Mouse (Mus musculus): ENCODE measurements at regions not wholly inside any gene's neighbourhood (a gene's known extent, or its start where the extent isn't known, plus 50 kb on each side); places are given as distances from the start of the nearest gene placed in this dataset.

GRCm38 (mm10) chr7:75360874-75361273 is 51.8 kb upstream of the Sv2b start:
- 21% methylated on average over 6 of the region's 6 CpGs for WGBS
- Histone ChIP-seq H3K4me1 (peaks cover 17% of the 10 kb centered on the region), H3K36me3 (no peaks in the 10 kb centered on the region), H3K27ac (replicated peaks) (no peak overlapping the region), H3K4me3 (no peak overlapping the region), H3K9me3 (replicated peaks) (no peaks in the 10 kb centered on the region), H3K27me3 (ENCODE audit: low read depth, poor library complexity, severe bottlenecking) (peaks cover 6% of the 10 kb centered on the region; the same call in 1 of the 2 replicates)
- DNase-seq (ENCODE audit: low spot score): no peak

- no peak overlapping the region for H3K27ac ChIP-seq (replicated peaks)
- WGBS: 93% methylated on average over 6 of the region's 6 CpGs
- H3K27me3 ChIP-seq (ENCODE audit: low read depth, poor library complexity, severe bottlenecking): peaks cover 7% of the 10 kb centered on the region; the same call in 1 of the 2 replicates
Measured at GRCm38 (mm10) chr7:75362541-75362940, 53.5 kb upstream of the Sv2b start.

GRCm38 (mm10) chr7:75365480-75365879 is 56.4 kb upstream of the Sv2b start:
- H3K36me3 ChIP-seq: no peaks in the 10 kb centered on the region
- peaks cover 22% of the 10 kb centered on the region for H3K4me1 ChIP-seq
- H3K4me3 ChIP-seq: no peak overlapping the region
- peaks cover 15% of the 10 kb centered on the region for H3K27me3 ChIP-seq (ENCODE audit: low read depth, poor library complexity, severe bottlenecking)
- 40% methylated on average over 3 of the region's 3 CpGs for WGBS
- no peak for DNase-seq (ENCODE audit: low spot score)
- no peak overlapping the region for H3K27ac ChIP-seq (replicated peaks)
- H3K9me3 ChIP-seq (replicated peaks): no peaks in the 10 kb centered on the region

More at GRCm38 (mm10) chr7:75362541-75362940, 53.5 kb upstream of the Sv2b start:
- Histone ChIP-seq H3K4me1 (peaks cover 22% of the 10 kb centered on the region), H3K4me3 (no peak overlapping the region), H3K36me3 (no peaks in the 10 kb centered on the region), H3K9me3 (replicated peaks) (no peaks in the 10 kb centered on the region)
- no peak for DNase-seq (ENCODE audit: low spot score)

- H3K9me3 ChIP-seq (replicated peaks): no peaks in the 10 kb centered on the region
- H3K4me3 ChIP-seq: no peak overlapping the region
- no peak overlapping the region for H3K27ac ChIP-seq (replicated peaks)
- peaks cover 16% of the 10 kb centered on the region for H3K4me1 ChIP-seq
- peak; percentile 77 for DNase-seq (ENCODE audit: low spot score)
- peaks cover 15% of the 10 kb centered on the region for H3K27me3 ChIP-seq (ENCODE audit: low read depth, poor library complexity, severe bottlenecking)
- no peaks in the 10 kb centered on the region for H3K36me3 ChIP-seq
- WGBS: 4% methylated on average over 8 of the region's 8 CpGs
Measured at GRCm38 (mm10) chr7:75366285-75366882, 57.3 kb upstream of the Sv2b start.

- 76% methylated on average over 9 of the region's 9 CpGs for WGBS
- H3K4me1 ChIP-seq: peaks cover 16% of the 10 kb centered on the region
- H3K27ac ChIP-seq (replicated peaks): no peak overlapping the region
Measured at GRCm38 (mm10) chr7:75368315-75368714, 59.3 kb upstream of the Sv2b start.

GRCm38 (mm10) chr7:75369366-75369765 is 60.3 kb upstream of the Sv2b start:
- Histone ChIP-seq H3K27me3 (ENCODE audit: low read depth, poor library complexity, severe bottlenecking) (peaks cover 15% of the 10 kb centered on the region), H3K36me3 (no peaks in the 10 kb centered on the region), H3K27ac (replicated peaks) (no peak overlapping the region), H3K4me3 (no peak overlapping the region), H3K9me3 (replicated peaks) (no peaks in the 10 kb centered on the region), H3K4me1 (peaks cover 16% of the 10 kb centered on the region)
- WGBS: 62% methylated on average over 4 of the region's 4 CpGs
- no peak for DNase-seq (ENCODE audit: low spot score)

More at GRCm38 (mm10) chr7:75368315-75368714, 59.3 kb upstream of the Sv2b start:
- H3K27me3 ChIP-seq (ENCODE audit: low read depth, poor library complexity, severe bottlenecking): peaks cover 15% of the 10 kb centered on the region
- H3K4me3 ChIP-seq: no peak overlapping the region
- no peaks in the 10 kb centered on the region for H3K36me3 ChIP-seq
- no peaks in the 10 kb centered on the region for H3K9me3 ChIP-seq (replicated peaks)
- DNase-seq (ENCODE audit: low spot score): no peak

- no peaks in the 10 kb centered on the region for H3K9me3 ChIP-seq (replicated peaks)
- peaks cover 10% of the 10 kb centered on the region for H3K27me3 ChIP-seq (ENCODE audit: low read depth, poor library complexity, severe bottlenecking)
- DNase-seq (ENCODE audit: low spot score): peak; percentile 55
- H3K4me3 ChIP-seq: no peak overlapping the region
- no peak overlapping the region for H3K27ac ChIP-seq (replicated peaks)
- peaks cover 6% of the 10 kb centered on the region; the same call in 1 of the 2 replicates for H3K4me1 ChIP-seq
- WGBS: 57% methylated on average over 12 of the region's 12 CpGs
- no peaks in the 10 kb centered on the region for H3K36me3 ChIP-seq
Measured at GRCm38 (mm10) chr7:75370595-75371519, 61.8 kb upstream of the Sv2b start.

GRCm38 (mm10) chr7:75371520-75371876 is 62.4 kb upstream of the Sv2b start:
- Histone ChIP-seq H3K36me3 (no peaks in the 10 kb centered on the region), H3K27ac (replicated peaks) (no peak overlapping the region), H3K4me3 (no peak overlapping the region), H3K27me3 (ENCODE audit: low read depth, poor library complexity, severe bottlenecking) (peaks cover 8% of the 10 kb centered on the region), H3K9me3 (replicated peaks) (no peaks in the 10 kb centered on the region), H3K4me1 (no peaks in the 10 kb centered on the region)
- DNase-seq (ENCODE audit: low spot score): no peak

- peaks cover 8% of the 10 kb centered on the region for H3K27me3 ChIP-seq (ENCODE audit: low read depth, poor library complexity, severe bottlenecking)
- H3K4me1 ChIP-seq: no peaks in the 10 kb centered on the region
- H3K36me3 ChIP-seq: no peaks in the 10 kb centered on the region
- no peak for DNase-seq (ENCODE audit: low spot score)
- WGBS: 69% methylated on average over 6 of the region's 6 CpGs
- H3K27ac ChIP-seq (replicated peaks): no peak overlapping the region
- no peaks in the 10 kb centered on the region for H3K9me3 ChIP-seq (replicated peaks)
- H3K4me3 ChIP-seq: no peak overlapping the region
Measured at GRCm38 (mm10) chr7:75371991-75372390, 62.9 kb upstream of the Sv2b start.

- no peak for DNase-seq (ENCODE audit: low spot score)
Measured at GRCm38 (mm10) chr7:75372892-75373444, 63.9 kb upstream of the Sv2b start.

GRCm38 (mm10) chr7:75374506-75374905 is 65.4 kb upstream of the Sv2b start:
- 84% methylated on average over 6 of the region's 6 CpGs for WGBS

More at GRCm38 (mm10) chr7:75372892-75373444, 63.9 kb upstream of the Sv2b start:
- no peaks in the 10 kb centered on the region for H3K9me3 ChIP-seq (replicated peaks)
- H3K4me1 ChIP-seq: no peaks in the 10 kb centered on the region
- no peak overlapping the region for H3K4me3 ChIP-seq
- H3K27ac ChIP-seq (replicated peaks): no peak overlapping the region
- 88% methylated on average over 10 of the region's 10 CpGs for WGBS
- no peaks in the 10 kb centered on the region for H3K36me3 ChIP-seq
- H3K27me3 ChIP-seq (ENCODE audit: low read depth, poor library complexity, severe bottlenecking): peaks cover 8% of the 10 kb centered on the region

GRCm38 (mm10) chr7:75379595-75379994 is 70.5 kb upstream of the Sv2b start:
- no peaks in the 10 kb centered on the region for H3K36me3 ChIP-seq
- H3K27me3 ChIP-seq (ENCODE audit: low read depth, poor library complexity, severe bottlenecking): no peaks in the 10 kb centered on the region
- H3K9me3 ChIP-seq (replicated peaks): no peaks in the 10 kb centered on the region
- DNase-seq (ENCODE audit: low spot score): no peak
- H3K27ac ChIP-seq (replicated peaks): no peak overlapping the region
- H3K4me1 ChIP-seq: peaks cover 8% of the 10 kb centered on the region
- WGBS: 82% methylated on average over 3 of the region's 3 CpGs
- H3K4me3 ChIP-seq: no peak overlapping the region

More at GRCm38 (mm10) chr7:75374506-75374905, 65.4 kb upstream of the Sv2b start:
- no peak overlapping the region for H3K4me3 ChIP-seq
- no peaks in the 10 kb centered on the region for H3K36me3 ChIP-seq
- H3K27me3 ChIP-seq (ENCODE audit: low read depth, poor library complexity, severe bottlenecking): peaks cover 8% of the 10 kb centered on the region
- H3K27ac ChIP-seq (replicated peaks): no peak overlapping the region
- no peaks in the 10 kb centered on the region for H3K4me1 ChIP-seq
- H3K9me3 ChIP-seq (replicated peaks): no peaks in the 10 kb centered on the region
- no peak for DNase-seq (ENCODE audit: low spot score)

GRCm38 (mm10) chr7:75384506-75384911 is 70.8 kb upstream of the Akap13 start:
- Histone ChIP-seq H3K36me3 (no peaks in the 10 kb centered on the region), H3K4me1 (peaks cover 14% of the 10 kb centered on the region), H3K4me3 (no peak overlapping the region), H3K27ac (replicated peaks) (peak overlapping the region; percentile 65), H3K9me3 (replicated peaks) (no peaks in the 10 kb centered on the region), H3K27me3 (ENCODE audit: low read depth, poor library complexity, severe bottlenecking) (no peaks in the 10 kb centered on the region)
- peak; percentile 59 for DNase-seq (ENCODE audit: low spot score)
- 38% methylated on average over 8 of the region's 8 CpGs for WGBS

Data from midbrain, embryonic 10.5 days (tissue).